Mouse (Mus musculus) right cerebral cortex, postnatal 10 days (tissue): ENCODE data around the gene Krt6b.
"Not testable (repeated sequence)": the region's sequence is repeated elsewhere in the genome, so short reads cannot be mapped to it uniquely, and the experiment has no call there.

Source experiments
- DNase-seq, 2 experiments: peaks; one replicate each; pipeline ENCODE4 v3.0.0; 2021; ENCODE audit warnings: low spot score in 2 of 2

Krt6b gene

DNA sequence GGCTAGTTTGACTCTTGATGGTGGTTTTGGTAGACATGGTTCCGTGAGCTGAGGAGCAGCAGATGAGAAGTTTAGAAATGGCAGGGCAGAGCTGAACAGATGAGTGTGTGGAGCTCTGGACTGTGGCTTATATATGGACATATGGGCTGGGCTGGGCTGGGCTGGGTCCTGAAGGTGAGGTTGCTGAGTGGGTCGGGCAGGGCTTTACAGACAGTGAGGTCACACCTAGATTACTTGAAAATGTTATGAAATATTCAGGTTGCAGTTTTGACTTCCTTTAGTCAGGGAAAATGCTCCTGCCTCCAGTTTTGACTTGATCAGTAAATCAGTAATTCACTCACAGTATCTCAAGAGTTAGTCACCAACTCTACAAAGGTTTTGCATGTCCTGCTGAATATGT lies at the start of gene Krt6b:
Gene Krt6b (minus strand): TSS at position 101 of the 400 bp plus-strand sequence.
- no peak for DNase-seq

DNA sequence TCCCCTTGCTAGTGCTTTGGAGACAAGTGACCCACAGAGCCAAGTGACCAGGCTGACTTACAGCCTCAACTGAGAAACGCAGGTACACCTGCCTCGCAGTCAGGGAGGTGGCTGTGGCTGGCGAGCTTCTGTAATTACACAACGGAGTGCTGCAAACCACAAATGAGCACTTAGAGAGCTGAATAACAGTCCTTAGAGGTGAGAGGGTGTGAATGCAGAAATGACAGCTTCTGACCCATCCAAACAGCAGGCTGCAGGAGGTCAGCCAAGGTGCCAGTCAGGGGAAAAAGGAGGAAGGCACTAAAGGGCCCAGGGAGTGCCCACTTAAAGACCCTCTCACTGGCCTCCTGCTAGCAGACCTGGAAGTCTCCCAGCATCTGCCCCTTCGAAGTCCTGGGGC lies 44.6 kb upstream of the Krt6b start:
- no peak for DNase-seq

DNA sequence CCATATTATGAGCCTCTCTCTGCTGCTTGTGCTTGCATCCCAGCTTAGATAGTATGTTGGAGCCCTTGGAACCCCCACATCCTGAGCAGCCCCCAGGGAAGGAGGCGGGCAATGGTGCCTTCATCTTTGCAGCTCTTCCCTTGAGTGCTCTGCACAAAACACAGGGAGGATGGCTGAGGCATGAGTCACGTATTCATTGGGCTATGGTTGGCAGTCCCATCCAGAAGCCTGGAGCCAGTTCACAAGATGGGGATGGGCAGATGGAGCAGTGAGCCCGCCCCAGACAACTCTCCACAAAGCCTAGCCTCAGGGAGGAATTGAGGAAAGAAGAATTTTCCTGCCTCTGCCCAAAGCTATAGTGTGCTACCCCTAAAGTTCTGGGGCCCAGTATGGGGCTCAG lies 35.7 kb upstream of the Krt6b start:
- no peak for DNase-seq

- no peak for DNase-seq
Observed at GRCm38 (mm10) chr15:101714356-101714755, 34.3 kb upstream of the Krt6b start.

DNA sequence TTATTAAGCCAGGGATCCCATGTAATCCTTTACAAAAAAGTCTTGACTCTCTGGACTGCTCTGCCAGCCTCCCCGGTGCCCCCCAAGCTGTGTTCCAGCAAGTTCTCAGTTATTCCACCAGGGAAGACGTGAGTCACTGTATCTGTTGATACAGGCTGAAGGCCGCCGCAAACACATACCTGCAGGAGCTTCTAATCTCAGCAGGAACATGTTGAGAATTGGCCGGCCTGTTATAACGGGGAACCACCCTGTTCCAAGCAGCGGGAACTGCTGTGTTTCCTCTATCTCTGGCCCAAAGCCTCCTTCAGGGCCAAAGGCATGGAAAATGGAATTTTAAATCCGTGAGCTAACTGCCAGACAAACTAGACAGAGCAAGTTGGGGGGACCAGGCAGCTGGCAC lies 33.6 kb upstream of the Krt6b start:
- no peak for DNase-seq

GRCm38 (mm10) chr15:101712720-101713119 lies 32.6 kb upstream of the Krt6b start, which contains the start of gene Krt5:
Gene Krt5 (minus strand): TSS chr15:101712898.
- no peak for DNase-seq

GRCm38 (mm10) chr15:101708683-101709082 lies 28.6 kb upstream of the Krt6b start:
- DNase-seq = no peak

GRCm38 (mm10) chr15:101707454-101707853 lies 27.4 kb upstream of the Krt6b start:
- no peak for DNase-seq

DNA sequence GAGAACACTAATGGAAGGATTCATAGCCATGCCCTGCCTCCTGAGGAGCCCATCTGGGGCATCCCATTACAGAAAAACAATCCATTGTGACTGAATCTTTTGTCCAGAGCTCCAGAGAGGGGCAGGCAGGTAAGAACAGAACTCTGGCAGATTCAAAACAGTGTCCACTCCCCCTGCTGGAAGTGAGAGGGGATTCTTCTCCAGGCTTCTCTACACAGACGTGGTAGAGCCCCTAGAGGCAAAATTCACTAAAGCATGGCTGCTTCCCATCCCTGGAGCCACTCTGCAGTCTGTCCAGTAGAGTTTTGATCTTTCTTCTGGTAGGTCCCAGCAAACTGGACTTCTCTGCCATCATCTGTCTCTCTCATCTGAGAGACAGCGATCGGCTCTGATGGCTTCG lies 24.0 kb upstream of the Krt6b start:
- no peak for DNase-seq

- DNase-seq = no peak
Observed at GRCm38 (mm10) chr15:101702380-101702779, 22.3 kb upstream of the Krt6b start.

- DNase-seq = no peak
Observed at GRCm38 (mm10) chr15:101699866-101700265, 19.8 kb upstream of the Krt6b start.

DNA sequence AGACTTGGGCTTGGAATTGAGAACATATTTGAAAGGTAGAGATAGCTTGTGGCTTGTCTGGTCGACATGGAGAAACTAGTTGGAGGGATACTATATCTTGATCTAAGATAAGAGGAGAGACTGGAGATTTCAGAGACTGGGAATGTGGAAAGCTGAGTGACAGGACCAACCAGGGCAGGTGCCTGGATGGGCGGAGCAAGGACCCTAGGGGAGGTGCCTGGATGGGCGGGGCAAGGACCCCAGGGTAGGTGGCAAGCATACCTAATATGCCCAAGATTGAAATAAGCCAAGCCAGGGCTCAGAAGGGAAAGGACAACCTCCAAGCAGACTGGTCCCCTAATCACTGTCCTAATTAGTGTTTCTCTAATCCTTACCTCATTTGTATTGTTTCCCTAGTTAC lies 19.1 kb upstream of the Krt6b start:
- no peak for DNase-seq

DNA sequence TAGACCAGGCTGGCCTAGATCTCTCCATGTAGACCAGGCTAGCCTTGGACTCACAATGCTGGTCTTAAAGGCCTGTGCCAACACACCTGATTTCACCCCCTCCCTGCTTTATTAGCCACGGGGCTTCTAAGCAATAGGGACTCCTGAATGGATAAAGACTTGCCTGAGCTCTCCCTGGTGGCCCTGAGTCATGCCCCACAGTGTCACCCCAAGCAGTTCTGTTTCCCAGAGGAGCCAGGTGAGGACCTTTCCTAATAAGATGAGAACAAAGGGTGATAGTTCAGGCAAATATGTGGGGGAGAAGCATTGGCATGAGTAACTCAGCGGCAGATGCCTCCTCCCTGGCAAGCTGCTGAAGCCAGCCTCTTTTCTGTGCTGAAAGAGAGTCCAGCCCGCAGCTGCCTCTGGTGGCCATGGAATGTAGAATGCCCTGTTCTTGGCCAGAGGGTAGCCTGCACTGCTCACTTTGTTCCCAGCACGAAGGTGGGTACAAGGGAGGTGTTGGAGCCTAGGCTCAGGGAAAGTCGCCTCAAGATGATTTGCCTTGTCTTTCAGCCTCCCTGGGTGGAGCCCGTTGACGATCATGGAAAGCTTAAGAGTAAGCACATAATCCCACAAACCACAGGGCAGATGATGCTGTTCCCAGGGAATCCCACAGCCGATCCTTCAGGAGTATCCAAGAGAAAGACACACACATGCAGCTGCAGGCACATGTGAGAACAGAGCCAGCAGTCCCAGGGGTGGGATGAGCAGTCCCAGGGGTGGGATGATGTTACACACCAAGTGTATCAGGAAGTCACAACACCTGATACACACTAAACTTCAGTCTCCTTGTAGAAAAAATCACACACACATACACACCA lies 17.5 kb upstream of the Krt6b start:
- DNase-seq = no peak

- DNase-seq = no peak
Observed at GRCm38 (mm10) chr15:101694207-101694606, 14.1 kb upstream of the Krt6b start, which contains the start of gene Krt6a. Gene Krt6a (minus strand): TSS chr15:101694307.

- DNase-seq = not testable (repeated sequence)
Observed at GRCm38 (mm10) chr15:101690460-101690859, 10.4 kb upstream of the Krt6b start.

GRCm38 (mm10) chr15:101688161-101688560 lies 8.1 kb upstream of the Krt6b start:
- DNase-seq = no peak

GRCm38 (mm10) chr15:101675978-101676377 lies 4.1 kb downstream of the Krt6b start:
- DNase-seq = no peak

DNA sequence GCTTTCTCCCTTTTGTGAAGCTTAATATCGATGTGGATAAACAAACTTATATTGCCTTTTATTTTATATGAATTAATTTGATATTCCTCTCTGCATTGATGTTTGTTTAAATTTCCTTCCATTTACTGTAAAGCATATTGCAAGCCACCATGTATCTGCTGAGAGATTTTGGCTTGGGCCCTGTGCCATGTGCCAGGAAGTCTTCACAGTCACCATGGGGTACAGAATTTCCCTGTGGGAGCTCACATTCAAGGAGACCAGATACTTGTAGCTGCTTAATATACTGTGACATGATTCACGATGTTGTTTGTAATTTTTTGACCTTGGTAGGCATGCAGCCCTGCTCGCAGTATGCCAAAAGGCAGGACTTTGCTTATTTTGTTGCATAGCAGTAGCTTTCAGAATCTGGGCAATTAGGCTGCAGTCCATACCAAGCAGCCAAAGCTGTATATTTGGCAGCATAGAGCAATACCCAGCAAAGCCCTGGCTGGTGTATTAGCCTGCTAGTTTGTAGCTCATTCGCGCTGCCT lies 27.3 kb downstream of the Krt6b start:
- DNase-seq = no peak

- DNase-seq = no peak
Observed at GRCm38 (mm10) chr15:101647280-101647679, 32.8 kb downstream of the Krt6b start, which contains the start of gene Gm5478. Gene Gm5478 (minus strand): TSS chr15:101647380.

DNA sequence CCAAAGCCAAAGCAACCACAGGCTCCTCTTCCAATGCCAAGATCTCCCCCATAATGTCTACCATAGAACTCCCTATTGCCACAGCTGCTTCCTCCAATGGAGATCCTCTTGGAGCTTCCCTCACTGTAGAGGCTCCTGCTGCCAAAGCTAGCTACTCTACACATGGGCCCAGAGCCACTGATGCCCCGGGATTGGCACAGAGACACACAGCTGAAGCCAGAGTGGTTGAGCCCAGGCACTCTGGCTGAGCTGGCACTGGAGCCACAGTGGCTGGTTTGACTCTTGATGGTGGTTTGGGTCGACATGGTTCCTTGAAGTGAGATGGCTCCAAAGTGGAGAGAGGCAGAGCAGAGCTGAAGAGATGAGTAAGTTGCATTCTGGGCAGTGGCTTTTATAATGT lies 52.2 kb downstream of the Krt6b start, which contains the start of gene Gm5414:
Gene Gm5414 (minus strand): TSS at position 305 of the 400 bp plus-strand sequence.
- no peak for DNase-seq
